Mouse (Mus musculus) hematopoietic stem cell, adult 5-6 weeks (primary cell): ENCODE measurements around the gene Hist1h1t. TPM values are rescaled to one million over a fixed set of nuclear protein-coding genes. Genes with fewer than 3 reads are reported as not detected.
"Not testable (repeated sequence)": the region's sequence is repeated elsewhere in the genome, so short reads cannot be mapped to it uniquely, and the experiment has no call there.

Experiments
- ATAC-seq, 2 experiments: fragments of 125-278 bp in 1 of 2; replicated peaks in 1 of 2; 2 replicates each; pipeline ENCODE4 v1.8.0; 2016 to 2017; ENCODE audit warnings: inconsistent platforms in 2 of 2, mild to moderate bottlenecking in 2 of 2, moderate number of reproducible peaks in 2 of 2, low read depth in 1 of 2, moderate TSS enrichment in 1 of 2; ENCODE audit not compliant: low FRiP score in 2 of 2, poor library complexity in 2 of 2, severe bottlenecking in 2 of 2, insufficient read depth in 1 of 2, low TSS enrichment in 1 of 2
- total RNA-seq: library from RNA; stranded (forward); fragments of 172-1452, 232-1000 nt; gene quantifications from 2 replicates; pipeline ENCODE4 v1.2.3, GENCODE M21; 2017

Gene Hist1h1t
- total RNA-seq, 1 experiment from 2014 or later: not detected

GRCm38 (mm10) chr13:23696061-23696474 is 454 bp downstream of the Hist1h1t start:
- no peak for ATAC-seq

- peak; percentile 34 to 40; a peak in 2 of 4 replicates for ATAC-seq
Observed at GRCm38 (mm10) chr13:23697491-23698299, 2.1 kb downstream of the Hist1h1t start.

GRCm38 (mm10) chr13:23698300-23698693 is 2.7 kb downstream of the Hist1h1t start, which contains the start of gene Hist1h4c:
Gene Hist1h4c (minus strand): TSS chr13:23698454.
- ATAC-seq: peak; percentile 91 to 92

GRCm38 (mm10) chr13:23698996-23699395 is 3.4 kb downstream of the Hist1h1t start:
- ATAC-seq: no peak

- ATAC-seq: no peak
Observed at GRCm38 (mm10) chr13:23699767-23700166, 4.2 kb downstream of the Hist1h1t start.

GRCm38 (mm10) chr13:23700786-23701520 is 5.3 kb downstream of the Hist1h1t start:
- peak; percentile 63 to 68 for ATAC-seq

- no peak for ATAC-seq
Observed at GRCm38 (mm10) chr13:23702220-23702619, 6.6 kb downstream of the Hist1h1t start.

GRCm38 (mm10) chr13:23702801-23703200 is 7.2 kb downstream of the Hist1h1t start:
- ATAC-seq: not testable (repeated sequence)

- no peak for ATAC-seq
Observed at GRCm38 (mm10) chr13:23705751-23706356, 10.2 kb downstream of the Hist1h1t start.

GRCm38 (mm10) chr13:23706771-23707170 is 11.2 kb downstream of the Hist1h1t start:
- ATAC-seq: no peak

GRCm38 (mm10) chr13:23708041-23708440 is 12.4 kb downstream of the Hist1h1t start:
- ATAC-seq: no peak

- ATAC-seq: no peak
Observed at GRCm38 (mm10) chr13:23708654-23709053, 13.0 kb downstream of the Hist1h1t start.

- ATAC-seq: no peak
Observed at GRCm38 (mm10) chr13:23709714-23710373, 14.2 kb downstream of the Hist1h1t start.

GRCm38 (mm10) chr13:23710374-23711089 is 14.9 kb downstream of the Hist1h1t start, which contains the start of gene Hfe:
Gene Hfe (minus strand): TSS chr13:23710854.
- peak; percentile 73 to 90 for ATAC-seq

GRCm38 (mm10) chr13:23716261-23717042 is 20.8 kb downstream of the Hist1h1t start:
- ATAC-seq: no peak

GRCm38 (mm10) chr13:23717176-23717575 is 21.6 kb downstream of the Hist1h1t start:
- ATAC-seq: no peak
